Mouse (Mus musculus) embryonic facial prominence, embryonic 15.5 days (tissue): ENCODE results near the gene Slc25a25. TPM values are rescaled to one million over a fixed set of nuclear protein-coding genes. Genes with fewer than 3 reads are reported as not detected.

Experiments
- ATAC-seq: fragments of 200-750 bp; cut with Nextera tagmentation; 2 replicates; pipeline ENCODE4 v1.8.0; 2017; ENCODE audit warnings: low read depth, moderate TSS enrichment; ENCODE audit not compliant: insufficient number of reproducible peaks, low FRiP score, low TSS enrichment
- H3K27ac ChIP-seq: fragments of 300-500 bp; sonication (generic); replicated peaks from 2 replicates; pipeline ENCODE4 v1.5.1; 2015; ENCODE audit warnings: mild to moderate bottlenecking, inconsistent platforms
- H3K27me3 ChIP-seq: fragments of 300-500 bp; sonication (generic); 2 replicates; pipeline ENCODE4 v1.6.1; 2015; ENCODE audit warnings: inconsistent platforms
- H3K36me3 ChIP-seq: fragments of 300-500 bp; sonication (generic); 2 replicates; pipeline ENCODE4 v1.6.1; 2015; ENCODE audit warnings: mild to moderate bottlenecking, inconsistent platforms
- H3K4me1 ChIP-seq: fragments of 300-500 bp; sonication (generic); 2 replicates; pipeline ENCODE4 v1.6.1; 2015; ENCODE audit warnings: inconsistent platforms
- H3K4me2 ChIP-seq: fragments of 300-500 bp; sonication (generic); replicated peaks from 2 replicates; pipeline ENCODE4 v1.6.1; 2015; ENCODE audit warnings: mild to moderate bottlenecking, inconsistent platforms
- H3K4me3 ChIP-seq: fragments of 300-500 bp; sonication (generic); replicated peaks from 2 replicates; pipeline ENCODE4 v1.5.1; 2015; ENCODE audit warnings: mild to moderate bottlenecking, inconsistent platforms
- H3K9ac ChIP-seq: fragments of 300-500 bp; sonication (generic); 2 replicates; pipeline ENCODE4 v1.6.1; 2015; ENCODE audit warnings: inconsistent platforms
- H3K9me3 ChIP-seq: fragments of 300-500 bp; sonication (generic); replicated peaks from 2 replicates; pipeline ENCODE4 v1.6.1; 2016; ENCODE audit warnings: inconsistent platforms
- WGBS: fragments of 180-500 bp; shearing (Covaris S2); methylation state at CpG from one replicate; pipeline ENCODE4 v1.1.7; 2015; 5-methylcytosine and 5-hydroxymethylcytosine counted together
- polyA plus RNA-seq: library from polyadenylated mRNA; unstranded; fragments of >200 nt; fragmentation: Nextera tagmentation; extraction: Ambion mirVana; gene quantifications from 2 replicates; pipeline ENCODE4 v1.2.1, GENCODE M21; 2015

Gene Slc25a25
- polyA plus RNA-seq, 1 experiment from 2014 or later, result 22.1 TPM

GRCm38 (mm10) chr2:32458300-32458699, 7.1 kb upstream of the Slc25a25 start:
- Histone ChIP-seq H3K27ac (no peak overlapping the region), H3K36me3 (peaks cover 19% of the 10 kb centered on the region), H3K4me2 (no peak overlapping the region), H3K27me3 (no peaks in the 10 kb centered on the region), H3K9me3 (no peaks in the 10 kb centered on the region), H3K4me3 (no peak overlapping the region), H3K9ac (no peak overlapping the region), H3K4me1 (peaks cover 8% of the 10 kb centered on the region; the same call in 1 of the 2 replicates)
- WGBS, result 84% methylated on average over 2 of the region's 2 CpGs
- no peak for ATAC-seq

GRCm38 (mm10) chr2:32455101-32455500, 3.9 kb upstream of the Slc25a25 start:
- Histone ChIP-seq H3K27ac (no peak overlapping the region), H3K27me3 (no peaks in the 10 kb centered on the region), H3K36me3 (peaks cover 19% of the 10 kb centered on the region), H3K9ac (no peak overlapping the region), H3K4me1 (peaks cover 29% of the 10 kb centered on the region), H3K9me3 (no peaks in the 10 kb centered on the region), H3K4me3 (no peak overlapping the region), H3K4me2 (no peak overlapping the region)
- no peak for ATAC-seq
- WGBS, result 91% methylated on average over 8 of the region's 8 CpGs

- H3K4me3 ChIP-seq, result no peak overlapping the region
- H3K9me3 ChIP-seq, result no peaks in the 10 kb centered on the region
- H3K36me3 ChIP-seq, result peaks cover 19% of the 10 kb centered on the region
- no peak for ATAC-seq
- peaks cover 33% of the 10 kb centered on the region for H3K4me1 ChIP-seq
- H3K27ac ChIP-seq, result no peak overlapping the region
- no peak overlapping the region for H3K9ac ChIP-seq
- no peaks in the 10 kb centered on the region for H3K27me3 ChIP-seq
- WGBS, result 79% methylated on average over 10 of the region's 10 CpGs
- no peak overlapping the region for H3K4me2 ChIP-seq
Measured at GRCm38 (mm10) chr2:32454633-32455032, 3.4 kb upstream of the Slc25a25 start.

GRCm38 (mm10) chr2:32453641-32454303, 2.5 kb upstream of the Slc25a25 start:
- H3K4me3 ChIP-seq, result no peak overlapping the region
- H3K27ac ChIP-seq, result no peak overlapping the region
- no peak overlapping the region for H3K9ac ChIP-seq
- H3K27me3 ChIP-seq, result no peaks in the 10 kb centered on the region
- 75% methylated on average over 5 of the region's 5 CpGs for WGBS
- peaks cover 19% of the 10 kb centered on the region for H3K36me3 ChIP-seq
- no peaks in the 10 kb centered on the region for H3K9me3 ChIP-seq
- H3K4me2 ChIP-seq, result no peak overlapping the region
- no peak for ATAC-seq
- peaks cover 36% of the 10 kb centered on the region for H3K4me1 ChIP-seq

GRCm38 (mm10) chr2:32452441-32452971, 1.3 kb upstream of the Slc25a25 start:
- peaks cover 45% of the 10 kb centered on the region for H3K4me1 ChIP-seq
- H3K4me2 ChIP-seq, result peak overlapping the region; percentile 85
- peaks cover 19% of the 10 kb centered on the region for H3K36me3 ChIP-seq
- H3K9ac ChIP-seq, result 0 out of 2 replicates have a peak overlapping the region, but pooled peaks have one; percentile 18
- 94% methylated on average over 16 of the region's 16 CpGs for WGBS
- no peaks in the 10 kb centered on the region for H3K9me3 ChIP-seq
- H3K4me3 ChIP-seq, result peak overlapping the region; percentile 76
- H3K27ac ChIP-seq, result peak overlapping the region; percentile 77
- ATAC-seq, result no peak
- no peaks in the 10 kb centered on the region for H3K27me3 ChIP-seq

- peak; percentile 96 for ATAC-seq
- H3K4me2 ChIP-seq, result peak overlapping the region; percentile 85
- H3K4me1 ChIP-seq, result peaks cover 51% of the 10 kb centered on the region
- peak overlapping the region; percentile 98 for H3K27ac ChIP-seq
- H3K9ac ChIP-seq, result 0 out of 2 replicates have a peak overlapping the region, but pooled peaks have one; percentile 18
- H3K27me3 ChIP-seq, result no peaks in the 10 kb centered on the region
- peak overlapping the region; percentile 76 for H3K4me3 ChIP-seq
- no peaks in the 10 kb centered on the region for H3K9me3 ChIP-seq
- under 1% methylated on average over 25 of the region's 25 CpGs for WGBS
- peaks cover 19% of the 10 kb centered on the region for H3K36me3 ChIP-seq
Measured at GRCm38 (mm10) chr2:32451870-32452372, 676 bp upstream of the Slc25a25 start.

- no peak for ATAC-seq
- Histone ChIP-seq H3K9me3 (no peaks in the 10 kb centered on the region), H3K4me1 (peaks cover 55% of the 10 kb centered on the region), H3K27me3 (no peaks in the 10 kb centered on the region), H3K4me3 (peak within 1 kb of the TSS; percentile 76), H3K27ac (peak within 1 kb of the TSS; percentile 98), H3K36me3 (peaks cover 3% of the 10 kb centered on the region; the same call in 1 of the 2 replicates), H3K4me2 (peak within 1 kb of the TSS; percentile 85), H3K9ac (peak within 1 kb of the TSS; percentile 71)
- WGBS, result 72% methylated on average over 15 of the region's 15 CpGs
Measured at GRCm38 (mm10) chr2:32449761-32450754, 1.2 kb downstream of the Slc25a25 start, which contains the start of gene Naif1. TSS of gene Naif1 (plus strand) at chr2:32450457.

GRCm38 (mm10) chr2:32448480-32448879, 2.8 kb downstream of the Slc25a25 start:
- Histone ChIP-seq H3K4me2 (no peak overlapping the region), H3K27me3 (no peaks in the 10 kb centered on the region), H3K4me3 (no peak overlapping the region), H3K36me3 (no peaks in the 10 kb centered on the region), H3K4me1 (peaks cover 48% of the 10 kb centered on the region), H3K9me3 (no peaks in the 10 kb centered on the region), H3K27ac (peak overlapping the region; percentile 48; the same call in 1 of the 2 replicates), H3K9ac (no peak overlapping the region)
- WGBS, result 80% methylated on average over 1 of the region's 1 CpGs
- no peak for ATAC-seq

GRCm38 (mm10) chr2:32447264-32447936, 3.8 kb downstream of the Slc25a25 start:
- H3K9me3 ChIP-seq, result no peaks in the 10 kb centered on the region
- H3K27ac ChIP-seq, result peak overlapping the region; percentile 93
- 0 out of 2 replicates have a peak overlapping the region, but pooled peaks have one; percentile 6 for H3K4me3 ChIP-seq
- H3K4me1 ChIP-seq, result peaks cover 38% of the 10 kb centered on the region
- H3K27me3 ChIP-seq, result no peaks in the 10 kb centered on the region
- WGBS, result 34% methylated on average over 9 of the region's 9 CpGs
- no peak overlapping the region for H3K9ac ChIP-seq
- no peaks in the 10 kb centered on the region for H3K36me3 ChIP-seq
- H3K4me2 ChIP-seq, result peak overlapping the region; percentile 35
- ATAC-seq, result no peak

- Histone ChIP-seq H3K36me3 (no peaks in the 10 kb centered on the region), H3K9ac (no peak overlapping the region), H3K4me3 (no peak overlapping the region), H3K4me1 (peaks cover 39% of the 10 kb centered on the region), H3K27me3 (no peaks in the 10 kb centered on the region), H3K4me2 (no peak overlapping the region), H3K27ac (no peak overlapping the region), H3K9me3 (no peaks in the 10 kb centered on the region)
- 42% methylated on average over 1 of the region's 1 CpGs for WGBS
- ATAC-seq, result no peak
Measured at GRCm38 (mm10) chr2:32445535-32445934, 5.7 kb downstream of the Slc25a25 start.
